Mouse (Mus musculus) cerebellum, postnatal 25 days (tissue): Measurements from ENCODE around the gene Sntg2.

ENCODE experiments used
- DNase-seq, 2 experiments: peaks; one replicate each; pipeline ENCODE4 v3.0.0; 2021; ENCODE audit warnings: mixed read lengths in 2 of 2

The Sntg2 gene

DNA sequence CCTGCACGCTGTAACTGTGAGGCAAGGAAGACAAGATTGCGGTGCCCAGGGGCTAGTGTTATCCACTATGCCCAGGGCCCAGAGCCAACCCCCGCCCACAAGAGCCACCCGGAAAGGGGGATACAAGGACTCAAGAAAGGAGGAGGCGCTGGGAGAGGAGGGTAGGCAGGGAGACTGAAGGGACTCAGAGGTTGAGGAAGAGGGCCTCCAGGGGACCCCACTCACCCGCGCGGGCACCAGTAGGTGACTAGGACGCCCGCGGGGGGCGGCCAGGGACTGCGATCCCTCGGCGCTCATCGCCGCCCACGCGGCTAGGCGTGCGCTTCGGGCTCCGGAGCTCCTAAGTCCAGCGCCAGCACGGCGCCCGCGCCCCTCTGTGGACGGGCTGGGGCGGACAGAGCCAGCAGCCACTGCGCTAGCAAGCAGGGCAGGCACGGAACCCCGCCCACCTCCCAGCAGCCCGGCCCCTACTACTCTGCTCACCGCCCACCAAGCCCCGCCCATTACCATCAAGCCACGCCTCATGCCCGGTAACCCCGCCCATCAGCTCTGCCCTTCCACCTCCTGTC is at the start of gene Sntg2:
TSS of gene Sntg2 (minus strand) at position 443 of the 569 bp plus-strand sequence.
- peak; percentile 35 to 69 for DNase-seq

DNA sequence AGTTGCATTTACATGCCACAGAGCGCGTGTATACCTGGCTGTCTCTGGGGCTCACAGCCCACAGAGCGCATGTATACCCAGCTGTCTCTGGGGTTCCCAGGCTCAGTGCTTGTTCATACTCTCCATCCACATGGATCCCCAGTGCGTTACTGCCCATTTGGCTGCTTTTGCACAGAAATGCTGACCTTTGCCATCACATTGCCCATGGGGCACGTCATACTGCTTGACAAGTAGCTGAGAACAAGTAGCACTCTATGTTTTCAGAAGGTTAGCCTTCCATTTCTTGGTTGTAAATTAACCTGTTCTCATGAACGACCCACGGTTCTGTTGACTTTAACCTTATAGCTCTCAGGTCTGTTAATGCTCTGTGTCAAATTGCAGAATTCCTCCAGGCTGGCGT is 43.4 kb upstream of the Sntg2 start:
- no peak for DNase-seq

GRCm38 (mm10) chr12:30415981-30416380 is 42.8 kb upstream of the Sntg2 start:
- peak in 1 of 2 experiments; percentile 18 for DNase-seq

DNA sequence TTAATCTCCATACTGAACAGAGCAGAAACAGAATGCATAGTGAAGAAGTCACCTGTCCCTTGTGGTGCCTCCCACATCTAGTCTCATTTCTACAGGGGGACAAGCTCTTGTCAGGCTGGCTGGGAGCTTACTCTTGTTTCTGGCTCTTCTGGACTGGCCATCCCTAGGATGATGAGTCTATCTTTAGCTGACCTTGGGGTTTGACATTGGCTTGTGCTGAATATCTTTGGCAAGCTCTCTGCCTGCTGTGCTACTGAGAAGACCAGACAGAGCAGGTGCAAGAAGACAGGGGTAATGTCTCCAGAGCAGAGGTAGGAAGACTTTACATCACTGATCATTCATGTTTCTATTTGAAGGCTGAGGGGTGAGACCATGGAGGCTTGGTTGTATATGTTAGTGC is 29.5 kb upstream of the Sntg2 start:
- no peak for DNase-seq

DNA sequence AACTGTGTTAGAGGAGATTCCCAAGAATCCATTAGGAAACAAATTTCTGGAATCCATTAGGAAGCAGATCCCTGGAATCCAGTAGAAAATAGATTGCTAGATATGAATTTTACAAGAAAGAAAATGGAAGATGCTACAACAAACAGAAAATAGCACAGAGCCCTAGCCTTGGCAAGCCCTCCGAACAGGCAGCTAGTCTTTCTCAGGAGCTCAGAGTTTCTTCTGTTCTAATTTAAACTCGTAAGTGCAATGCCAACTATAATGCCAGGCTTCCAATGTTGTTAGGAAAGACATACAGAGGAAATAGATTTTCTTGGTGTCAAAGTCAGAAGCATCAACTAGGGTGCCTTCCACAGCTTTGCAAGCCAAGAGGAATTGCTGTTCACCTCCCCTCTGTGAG is 27.4 kb upstream of the Sntg2 start:
- DNase-seq, result peak in 1 of 2 experiments; percentile 6

GRCm38 (mm10) chr12:30400114-30400513 is 26.9 kb upstream of the Sntg2 start:
- peak; percentile 25 to 49 for DNase-seq

- no peak for DNase-seq
These were observed 882 bp downstream of the Sntg2 start for GRCm38 (mm10) chr12:30372293-30372692.

DNA sequence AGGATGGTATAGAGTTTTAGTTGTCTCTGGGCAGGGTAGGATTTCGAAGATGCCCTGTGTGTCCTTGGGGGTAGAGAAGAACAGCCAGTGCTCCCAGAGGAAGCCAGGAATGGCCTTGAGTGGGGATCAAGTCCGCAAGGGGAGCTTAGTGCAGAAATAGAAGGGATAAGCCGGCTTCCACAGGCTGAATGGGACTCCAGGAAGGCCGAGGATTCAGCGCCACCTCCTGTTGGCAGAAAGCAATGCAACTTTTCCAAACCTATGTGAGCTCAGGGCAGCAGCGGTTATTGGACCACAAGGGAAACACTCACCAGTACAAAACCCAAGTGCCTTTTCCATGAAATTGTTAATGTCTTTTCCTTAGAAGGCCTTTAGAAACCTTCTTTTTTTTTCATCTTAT is 3.4 kb downstream of the Sntg2 start:
- peak; percentile 87 to 89 for DNase-seq

GRCm38 (mm10) chr12:30369141-30369540 is 4.0 kb downstream of the Sntg2 start:
- no peak for DNase-seq

DNA sequence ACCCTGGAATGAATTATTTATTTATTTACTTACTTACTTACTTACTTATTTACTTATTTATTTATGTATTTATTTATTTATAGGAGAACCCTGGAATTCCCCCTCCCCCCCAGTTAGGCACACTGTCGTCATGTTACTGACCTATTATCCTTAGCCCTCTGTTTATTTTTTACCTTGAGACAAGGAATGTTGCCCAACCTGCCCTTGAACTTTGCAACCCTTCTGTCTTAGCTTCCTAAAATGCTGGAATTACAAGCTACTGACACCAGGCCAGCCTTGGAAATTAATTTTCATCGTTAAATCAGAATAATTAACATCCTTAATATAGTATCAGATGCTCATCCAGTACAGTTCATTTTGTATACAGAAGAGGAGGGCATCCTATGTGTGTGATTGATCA is 10.9 kb downstream of the Sntg2 start:
- no peak for DNase-seq

GRCm38 (mm10) chr12:30357666-30358065 is 15.5 kb downstream of the Sntg2 start:
- no peak for DNase-seq

- DNase-seq, result no peak
These were observed 20.8 kb downstream of the Sntg2 start for GRCm38 (mm10) chr12:30352393-30352792.

GRCm38 (mm10) chr12:30348036-30348435 is 25.1 kb downstream of the Sntg2 start:
- DNase-seq, result no peak

DNA sequence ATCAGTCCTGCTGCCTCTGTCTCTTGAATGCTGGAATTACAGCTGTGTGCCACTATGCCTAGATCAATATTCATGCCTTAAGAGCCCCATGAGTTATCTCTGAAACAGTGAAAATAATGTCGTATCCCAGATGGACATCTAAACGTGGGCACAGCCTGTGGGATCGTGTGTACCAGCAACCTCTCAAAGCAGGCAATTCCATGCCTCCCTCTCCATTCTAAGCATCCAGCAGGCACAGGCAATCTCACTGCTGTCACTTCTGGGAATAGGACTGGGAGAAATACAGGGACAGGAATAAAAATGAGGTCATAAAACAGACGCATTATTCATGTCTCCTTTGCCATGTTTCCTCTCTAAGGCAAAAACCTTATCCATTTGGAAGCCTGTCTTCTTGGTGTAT is 25.9 kb downstream of the Sntg2 start:
- DNase-seq, result no peak

- no peak for DNase-seq
These were observed 28.4 kb downstream of the Sntg2 start for GRCm38 (mm10) chr12:30344806-30345205.

- no peak for DNase-seq
These were observed 36.9 kb downstream of the Sntg2 start for GRCm38 (mm10) chr12:30336301-30336700.

- no peak for DNase-seq
These were observed 38.7 kb downstream of the Sntg2 start for GRCm38 (mm10) chr12:30334502-30334901.

- no peak for DNase-seq
These were observed 55.2 kb downstream of the Sntg2 start for GRCm38 (mm10) chr12:30317971-30318370.

DNA sequence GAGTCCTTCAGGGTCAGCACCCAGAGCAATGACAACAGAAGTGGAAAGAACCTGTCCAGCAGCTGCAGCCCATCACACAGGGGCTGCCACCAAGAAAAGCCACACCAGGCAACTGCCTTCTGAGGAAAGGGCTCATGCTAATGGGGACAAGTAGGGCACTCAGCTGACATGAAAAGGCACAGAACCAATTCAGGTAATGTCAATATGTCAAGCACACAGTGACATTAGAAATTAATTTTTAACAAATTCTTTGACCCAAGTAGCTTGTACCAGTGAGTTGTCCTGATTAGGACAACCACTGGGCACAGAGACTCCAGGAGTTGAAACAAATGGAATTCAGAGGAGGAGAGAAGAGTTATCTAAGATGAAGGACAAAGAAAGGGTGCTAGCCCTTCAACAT is 60.2 kb downstream of the Sntg2 start:
- no peak for DNase-seq

DNA sequence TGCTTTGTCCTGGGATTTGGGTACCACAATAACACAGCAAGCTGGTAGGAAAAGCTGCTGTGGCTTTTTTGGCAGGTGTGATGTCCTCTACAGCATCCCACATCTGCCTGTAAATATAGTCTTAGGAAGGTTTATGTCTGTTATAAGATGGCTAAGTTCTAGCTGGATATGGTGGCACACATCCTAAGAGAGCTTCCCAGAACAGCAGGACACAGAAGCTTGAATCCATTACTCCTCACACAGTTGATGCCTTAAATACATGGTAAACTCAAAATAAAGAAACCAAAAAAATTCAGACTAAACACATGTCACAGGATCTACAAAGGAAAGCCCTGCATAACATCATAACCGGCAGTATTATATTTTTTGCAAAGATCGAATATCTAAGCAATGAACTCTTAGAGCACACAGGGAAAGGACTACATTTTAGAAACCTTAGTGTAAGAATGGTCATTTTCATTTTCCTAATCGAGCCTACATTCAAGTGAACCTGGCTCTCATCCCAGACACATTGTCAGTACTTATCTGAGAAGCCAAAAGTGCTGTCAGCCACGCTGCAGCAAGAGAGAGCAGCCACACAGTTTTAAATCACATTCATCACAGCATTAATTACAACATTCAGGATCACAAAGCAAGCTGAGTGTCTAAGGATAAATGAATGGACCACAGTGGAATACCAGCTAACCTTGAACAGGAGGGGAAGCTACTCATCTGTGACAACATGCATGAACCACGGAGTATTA is 64.8 kb downstream of the Sntg2 start:
- no peak for DNase-seq

DNA sequence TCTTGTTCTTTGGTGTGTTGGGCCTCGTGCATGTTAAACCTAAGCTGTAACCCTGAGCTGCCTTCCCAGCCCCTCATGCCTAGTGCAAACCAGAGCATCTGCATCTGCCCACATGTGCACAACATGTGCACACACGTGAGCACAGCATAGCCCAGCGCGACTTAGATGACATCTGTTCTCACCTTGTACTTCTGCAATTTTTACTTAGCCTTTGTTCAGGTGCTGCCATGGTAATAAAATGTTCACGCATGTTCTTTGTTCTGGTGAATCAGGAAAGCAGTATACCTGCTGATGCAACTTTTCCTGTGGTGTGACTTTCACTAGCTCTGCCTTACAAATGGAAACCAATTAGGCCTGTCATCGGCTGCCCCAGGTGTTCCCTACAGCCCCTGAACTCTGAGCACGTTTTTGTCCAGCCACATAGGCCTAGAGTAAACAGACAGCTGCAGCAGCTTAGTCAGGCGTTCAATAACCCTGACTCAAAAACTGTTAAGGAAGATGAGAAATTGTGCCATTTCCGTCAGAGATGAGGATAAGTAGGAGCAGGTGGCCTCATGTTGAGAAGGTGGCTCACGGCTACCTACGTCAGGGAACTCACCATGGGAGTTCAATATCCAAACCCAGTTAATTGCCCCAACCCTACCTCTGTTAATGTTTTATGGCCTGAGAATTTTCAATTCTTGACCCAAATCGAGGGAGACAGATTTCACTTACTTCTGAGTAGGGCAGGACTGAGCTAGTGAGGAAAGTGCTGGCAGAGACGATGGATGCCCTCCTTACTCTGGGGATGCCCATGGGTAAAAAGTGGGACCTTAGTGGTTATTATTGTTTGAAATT is 80.2 kb downstream of the Sntg2 start:
- no peak for DNase-seq

DNA sequence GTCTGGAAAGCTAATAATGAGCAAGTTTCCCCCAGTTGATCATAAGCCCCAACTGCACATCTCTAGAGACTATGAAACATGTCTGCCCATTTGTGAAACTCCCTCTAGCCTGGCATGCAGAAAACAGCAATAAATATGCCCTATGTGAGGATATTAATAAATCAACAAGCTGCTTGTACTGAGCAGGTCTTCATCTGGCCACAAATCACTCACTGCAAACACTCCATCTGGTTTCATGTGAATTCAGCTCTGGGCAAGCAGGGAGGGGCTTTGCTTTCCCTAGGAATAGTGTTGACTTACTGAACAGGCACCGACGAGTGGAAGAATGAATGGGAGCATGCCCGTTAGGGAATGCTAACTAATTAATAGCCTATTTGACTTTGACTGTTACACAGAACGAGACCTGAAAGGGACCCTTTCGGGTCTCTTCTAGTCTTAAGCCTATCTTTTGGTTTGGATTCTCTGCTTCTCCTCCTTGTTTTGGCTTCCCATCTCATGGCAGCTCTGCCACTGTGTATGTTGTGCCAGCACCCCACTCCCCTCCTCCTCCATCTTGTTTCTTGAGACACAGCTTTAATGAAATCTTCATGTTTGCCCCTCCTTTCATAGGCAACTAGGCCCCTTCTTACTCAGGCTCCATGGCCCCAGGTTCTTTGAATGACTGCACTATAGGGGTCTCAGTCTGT is 86.1 kb downstream of the Sntg2 start:
- no peak for DNase-seq

DNA sequence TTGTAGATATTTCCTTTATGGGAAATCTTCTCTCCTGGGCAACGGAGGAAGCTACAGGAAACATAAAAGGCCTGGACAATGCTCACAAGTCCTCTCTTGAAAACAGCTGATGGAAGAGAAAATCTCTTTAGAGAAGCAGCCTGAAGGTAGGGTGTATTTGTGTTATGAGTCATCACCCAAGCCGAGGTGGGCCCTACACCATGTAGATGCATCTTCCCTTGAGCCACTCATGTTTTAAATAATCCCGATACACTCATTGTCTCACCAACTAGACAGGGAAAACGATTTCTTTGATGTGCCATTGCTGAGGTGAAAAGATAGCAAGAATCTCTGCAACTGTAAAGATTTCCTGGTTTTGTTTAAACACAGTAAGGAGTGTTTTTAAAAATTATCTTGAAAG is 89.4 kb downstream of the Sntg2 start:
- no peak for DNase-seq
